Mouse (Mus musculus) bone marrow, adult 2 months (tissue): ENCODE measurements around the gene Tubgcp6.

Experiments used
- CTCF ChIP-seq: fragments of 200-500 bp; IDR thresholded peaks from 2 replicates; pipeline ENCODE4 v1.5.1; 2011; ENCODE audit warnings: low read length, control low read depth; ENCODE audit not compliant: control insufficient read depth, insufficient read depth
- POLR2A ChIP-seq: fragments of 200-500 bp; IDR thresholded peaks from 2 replicates; pipeline ENCODE4 v1.6.1; 2011; ENCODE audit warnings: low read depth, mild to moderate bottlenecking, control low read depth, low read length, borderline replicate concordance; ENCODE audit not compliant: control insufficient read depth

DNA sequence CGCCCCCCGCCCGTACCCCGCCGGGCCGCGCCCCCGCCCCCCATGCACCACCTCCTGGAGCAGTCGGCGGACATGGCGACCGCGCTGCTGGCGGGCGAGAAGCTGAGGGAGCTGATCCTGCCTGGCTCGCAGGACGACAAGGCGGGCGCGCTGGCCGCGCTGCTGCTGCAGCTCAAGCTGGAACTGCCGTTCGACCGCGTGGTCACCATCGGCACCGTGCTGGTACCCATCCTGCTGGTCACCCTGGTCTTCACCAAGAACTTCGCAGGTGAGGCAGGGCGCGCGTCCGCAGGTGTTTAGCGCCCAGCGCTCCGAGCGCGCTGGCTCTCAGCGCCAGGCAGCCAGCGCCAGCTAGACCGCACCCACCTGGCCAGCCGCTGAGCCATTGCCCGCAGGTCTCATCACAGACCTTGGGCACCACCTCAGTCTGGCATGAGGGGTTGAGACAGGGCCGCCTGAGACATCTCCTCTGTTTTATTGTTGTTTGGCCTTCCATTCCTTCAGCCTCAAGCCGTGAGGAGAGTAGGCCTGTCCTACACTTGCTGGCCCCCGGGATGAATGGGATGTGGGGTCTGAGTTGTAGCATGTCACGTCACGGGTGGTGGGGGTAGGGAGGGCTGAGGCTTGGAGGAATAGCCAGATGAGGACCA, 62.8 kb downstream of the Tubgcp6 start:
- TF ChIP-seq POLR2A, result no peak
- TF ChIP-seq CTCF, result no peak
